Mouse (Mus musculus) spleen, adult 2 months (tissue): Measurements from ENCODE around the gene Sigirr. TPM values are rescaled to one million over a fixed set of nuclear protein-coding genes. Genes with fewer than 3 reads are reported as not detected.

Experiments used
- DNase-seq, 2 experiments: peaks; one replicate each; pipeline versions ENCODE4 v3.0.0 to v3.0.0-alpha.2; 2012 to 2021; ENCODE audit warnings: low spot score in 2 of 2, low read depth in 1 of 2
- H3K27ac ChIP-seq: fragments of 200-500 bp; 2 replicates; pipeline ENCODE4 v1.5.1; 2012; ENCODE audit warnings: low read length, inconsistent platforms; ENCODE audit not compliant: insufficient read depth
- H3K27me3 ChIP-seq: fragments of 200-500 bp; 2 replicates; pipeline ENCODE4 v1.6.1; 2012; ENCODE audit warnings: mild to moderate bottlenecking, moderate library complexity, low read length, inconsistent platforms; ENCODE audit not compliant: control insufficient read depth, insufficient read depth
- H3K36me3 ChIP-seq: fragments of 200-500 bp; 2 replicates; pipeline ENCODE4 v1.6.1; 2012; ENCODE audit warnings: mild to moderate bottlenecking, low read length, inconsistent platforms; ENCODE audit not compliant: control insufficient read depth, insufficient read depth
- H3K4me1 ChIP-seq: fragments of 200-500 bp; 2 replicates; pipeline ENCODE4 v1.6.1; 2011; ENCODE audit warnings: inconsistent platforms; ENCODE audit not compliant: control insufficient read depth, insufficient read depth, insufficient read length
- H3K4me3 ChIP-seq: fragments of 200-500 bp; 2 replicates; pipeline ENCODE4 v1.5.1; 2011; ENCODE audit warnings: mild to moderate bottlenecking, inconsistent platforms; ENCODE audit not compliant: insufficient read depth, insufficient read length; ENCODE audit errors: extremely low read depth
- CTCF ChIP-seq: fragments of 200-500 bp; IDR thresholded peaks from 2 replicates; pipeline ENCODE4 v1.5.1; 2011; ENCODE audit warnings: mild to moderate bottlenecking, inconsistent platforms; ENCODE audit not compliant: insufficient read depth, insufficient read length, insufficient replicate concordance; ENCODE audit errors: extremely low read depth
- POLR2A ChIP-seq: fragments of 200-500 bp; IDR thresholded peaks from 2 replicates; pipeline ENCODE4 v1.6.1; 2011; ENCODE audit warnings: low read depth, low read length, inconsistent platforms
- WGBS: fragments of 180-500 bp; shearing (Covaris S2); methylation state at CpG from one replicate; pipeline ENCODE4 v1.1.7; 2018; 5-methylcytosine and 5-hydroxymethylcytosine counted together
- polyA plus RNA-seq: library from polyadenylated mRNA; depleted of rRNA; stranded (reverse); fragments of >200 nt; gene quantifications from 2 replicates; pipeline ENCODE4 v1.2.3, GENCODE M21; 2012

Sigirr gene
- polyA plus RNA-seq, 1 experiment: 35.8 TPM

- Histone ChIP-seq H3K27ac (no peak overlapping the region), H3K4me1 (peaks cover 9% of the 10 kb centered on the region; the same call in 1 of the 2 replicates), H3K4me3 (no peak overlapping the region), H3K36me3 (no peaks in the 10 kb centered on the region), H3K27me3 (no peaks in the 10 kb centered on the region)
- TF ChIP-seq POLR2A: no peak
- TF ChIP-seq CTCF: no peak
- DNase-seq: no peak
- WGBS: 74% methylated on average over 2 of the region's 2 CpGs
Observed at GRCm38 (mm10) chr7:141052421-141052820, 48.0 kb downstream of the Sigirr start.

- no peaks in the 10 kb centered on the region for H3K36me3 ChIP-seq
- no peaks in the 10 kb centered on the region for H3K27me3 ChIP-seq
- no peak for DNase-seq
- peaks cover 13% of the 10 kb centered on the region; the same call in 1 of the 2 replicates for H3K4me1 ChIP-seq
- TF ChIP-seq POLR2A (no peak), CTCF (no peak)
- H3K4me3 ChIP-seq: no peak overlapping the region
- no peak overlapping the region for H3K27ac ChIP-seq
- WGBS: 87% methylated on average over 4 of the region's 4 CpGs
Observed at GRCm38 (mm10) chr7:141052016-141052415, 48.4 kb downstream of the Sigirr start.

GRCm38 (mm10) chr7:141051060-141051685 lies 49.2 kb downstream of the Sigirr start:
- no peak for DNase-seq
- Histone ChIP-seq H3K27ac (no peak overlapping the region), H3K27me3 (no peaks in the 10 kb centered on the region), H3K36me3 (no peaks in the 10 kb centered on the region), H3K4me1 (peaks cover 13% of the 10 kb centered on the region; the same call in 1 of the 2 replicates), H3K4me3 (no peak overlapping the region)
- WGBS: 85% methylated on average over 17 of the region's 17 CpGs
- TF ChIP-seq POLR2A (no peak), CTCF (no peak)

GRCm38 (mm10) chr7:141049326-141049725 lies 51.0 kb downstream of the Sigirr start:
- TF ChIP-seq CTCF (no peak), POLR2A (no peak)
- H3K27me3 ChIP-seq: no peaks in the 10 kb centered on the region
- H3K4me1 ChIP-seq: peaks cover 13% of the 10 kb centered on the region; the same call in 1 of the 2 replicates
- H3K27ac ChIP-seq: no peak overlapping the region
- no peak overlapping the region for H3K4me3 ChIP-seq
- 80% methylated on average over 2 of the region's 2 CpGs for WGBS
- no peak for DNase-seq
- H3K36me3 ChIP-seq: no peaks in the 10 kb centered on the region

- Histone ChIP-seq H3K4me3 (peak overlapping the region; percentile 19; the same call in 1 of the 2 replicates), H3K4me1 (peaks cover 13% of the 10 kb centered on the region; the same call in 1 of the 2 replicates), H3K27ac (peak overlapping the region; percentile 29), H3K27me3 (no peaks in the 10 kb centered on the region), H3K36me3 (no peaks in the 10 kb centered on the region)
- peak; percentile 72 to 82 for DNase-seq
- 5% methylated on average over 21 of the region's 21 CpGs for WGBS
- TF ChIP-seq POLR2A: no peak
- TF ChIP-seq CTCF: peak; percentile 85; the same call in 1 of the 2 replicates
Observed at GRCm38 (mm10) chr7:141048226-141049218, 51.9 kb downstream of the Sigirr start.

- Histone ChIP-seq H3K4me1 (peaks cover 13% of the 10 kb centered on the region; the same call in 1 of the 2 replicates), H3K36me3 (no peaks in the 10 kb centered on the region), H3K27ac (peak overlapping the region; percentile 59), H3K27me3 (no peaks in the 10 kb centered on the region), H3K4me3 (peak overlapping the region; percentile 19; the same call in 1 of the 2 replicates)
- TF ChIP-seq POLR2A (no peak), CTCF (no peak)
- DNase-seq: no peak
- WGBS: 17% methylated on average over 15 of the region's 19 CpGs
Observed at GRCm38 (mm10) chr7:141047581-141048225, 52.7 kb downstream of the Sigirr start.
